Mouse (Mus musculus) forebrain, embryonic 13.5 days (tissue): Measurements from ENCODE around the gene Olfml1. TPM values are rescaled to one million over a fixed set of nuclear protein-coding genes. Genes with fewer than 3 reads are reported as not detected.

Source experiments
- ATAC-seq: fragments of 200-750 bp; cut with Nextera tagmentation; 2 replicates; pipeline ENCODE4 v1.8.0; 2017
- H3K27ac ChIP-seq: fragments of 300-500 bp; sonication (generic); 2 replicates; pipeline ENCODE4 v1.5.1; 2015; ENCODE audit warnings: inconsistent platforms, mild to moderate bottlenecking, moderate library complexity
- H3K27me3 ChIP-seq: fragments of 300-500 bp; sonication (generic); 2 replicates; pipeline ENCODE4 v1.6.1; 2015; ENCODE audit warnings: mild to moderate bottlenecking, inconsistent platforms
- H3K36me3 ChIP-seq: fragments of 300-500 bp; sonication (generic); 2 replicates; pipeline ENCODE4 v1.6.1; 2015; ENCODE audit warnings: mild to moderate bottlenecking, inconsistent platforms; ENCODE audit not compliant: poor library complexity, severe bottlenecking
- H3K4me1 ChIP-seq: fragments of 300-500 bp; sonication (generic); 2 replicates; pipeline ENCODE4 v1.6.1; 2015; ENCODE audit warnings: inconsistent platforms
- H3K4me2 ChIP-seq: fragments of 300-500 bp; sonication (generic); 2 replicates; pipeline ENCODE4 v1.6.1; 2015; ENCODE audit warnings: inconsistent platforms, mild to moderate bottlenecking, moderate library complexity
- H3K4me3 ChIP-seq: fragments of 300-500 bp; sonication (generic); 2 replicates; pipeline ENCODE4 v1.5.1; 2015; ENCODE audit warnings: mild to moderate bottlenecking, inconsistent platforms
- H3K9ac ChIP-seq: fragments of 300-500 bp; sonication (generic); 2 replicates; pipeline ENCODE4 v1.6.1; 2015; ENCODE audit warnings: mild to moderate bottlenecking, inconsistent platforms
- H3K9me3 ChIP-seq: fragments of 300-500 bp; sonication (generic); replicated peaks from 2 replicates; pipeline ENCODE4 v1.6.1; 2016; ENCODE audit warnings: inconsistent platforms
- WGBS: fragments of 180-500 bp; shearing (Covaris S2); methylation state at CpG from one replicate; pipeline ENCODE4 v1.1.7; 2015; 5-methylcytosine and 5-hydroxymethylcytosine counted together
- polyA plus RNA-seq: library from polyadenylated mRNA; unstranded; fragments of >200 nt; fragmentation: Nextera tagmentation; extraction: Ambion mirVana; gene quantifications from 2 replicates; pipeline ENCODE4 v1.2.1, GENCODE M21; 2015

The Olfml1 gene
- polyA plus RNA-seq, result 1.8 and 1.9 TPM in 2 replicates

DNA sequence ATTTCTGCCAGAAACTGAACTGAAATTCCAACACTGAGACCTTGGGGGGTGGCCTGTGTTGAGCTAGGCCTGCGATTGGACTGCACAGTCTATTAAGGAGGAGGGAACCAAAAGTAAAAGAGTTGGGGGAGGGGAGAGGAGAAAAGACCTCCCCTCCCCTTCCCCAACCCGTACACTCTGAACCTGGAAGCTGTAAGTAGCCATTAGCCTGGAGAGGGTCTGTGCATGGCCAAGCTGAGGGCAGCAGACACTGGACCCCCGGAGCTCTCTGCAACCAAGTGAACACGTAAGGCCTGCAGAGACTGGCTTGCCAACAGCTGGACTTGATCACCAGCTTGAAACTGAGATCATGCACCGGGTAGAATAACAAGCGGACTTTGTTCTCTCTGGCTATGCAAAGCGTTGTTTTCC lies at the start of gene Olfml1:
Olfml1 (plus strand) TSS at position 186 of the 411 bp plus-strand sequence.
- 52% methylated on average over 7 of the region's 7 CpGs for WGBS
- Histone ChIP-seq H3K4me1 (no peaks in the 10 kb centered on the region), H3K36me3 (no peaks in the 10 kb centered on the region), H3K9ac (no peak within 1 kb of the TSS), H3K9me3 (0 out of 2 replicates have a peak, but pooled peaks cover 2% of the 10 kb centered on the region), H3K27ac (no peak within 1 kb of the TSS), H3K4me2 (no peak within 1 kb of the TSS), H3K4me3 (no peak within 1 kb of the TSS), H3K27me3 (no peaks in the 10 kb centered on the region)
- no peak for ATAC-seq

DNA sequence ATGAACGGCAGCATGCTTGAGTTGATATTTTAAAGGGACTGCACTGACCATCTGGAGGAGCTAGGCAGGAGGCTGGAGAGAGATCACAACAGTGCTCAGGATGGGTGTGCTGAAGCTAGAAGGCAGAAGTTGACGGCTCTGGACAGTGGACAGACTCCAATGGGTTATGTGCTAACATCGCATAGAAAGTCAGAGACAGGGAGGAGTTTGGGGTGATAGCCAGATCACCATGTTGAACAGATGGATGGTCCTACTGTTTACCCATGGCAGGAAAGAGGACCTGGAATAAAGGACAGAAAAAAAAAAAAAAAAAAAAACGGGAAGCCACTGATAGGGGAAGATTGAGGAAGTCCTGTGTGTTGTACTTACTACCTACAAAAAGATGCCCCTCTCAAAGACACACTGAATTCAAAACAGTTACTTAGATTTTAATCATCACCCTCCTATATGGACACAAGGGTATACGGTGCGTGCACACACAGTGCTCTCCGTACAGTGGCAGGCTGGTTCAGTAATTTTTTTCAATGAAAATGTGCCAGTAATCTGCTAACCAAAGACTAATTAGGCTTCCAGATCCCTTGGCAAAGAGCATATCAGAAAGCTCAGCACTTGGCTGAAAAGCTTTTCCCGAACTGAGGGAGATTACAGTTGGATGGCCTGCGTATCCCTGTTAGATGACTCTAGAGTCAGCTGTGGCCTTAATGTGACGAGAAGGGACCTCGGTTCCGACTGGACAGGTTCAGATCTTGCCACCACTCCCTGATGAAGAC lies 47.8 kb upstream of the Olfml1 start:
- WGBS, result 81% methylated on average over 12 of the region's 12 CpGs
- Histone ChIP-seq H3K9me3 (no peaks in the 10 kb centered on the region), H3K4me1 (peaks cover 14% of the 10 kb centered on the region), H3K4me2 (no peak overlapping the region), H3K36me3 (no peaks in the 10 kb centered on the region), H3K27ac (no peak overlapping the region), H3K4me3 (no peak overlapping the region), H3K27me3 (no peaks in the 10 kb centered on the region; the same call in 1 of the 2 replicates), H3K9ac (no peak overlapping the region)
- peak; percentile 37; the same call in 1 of the 2 replicates for ATAC-seq

DNA sequence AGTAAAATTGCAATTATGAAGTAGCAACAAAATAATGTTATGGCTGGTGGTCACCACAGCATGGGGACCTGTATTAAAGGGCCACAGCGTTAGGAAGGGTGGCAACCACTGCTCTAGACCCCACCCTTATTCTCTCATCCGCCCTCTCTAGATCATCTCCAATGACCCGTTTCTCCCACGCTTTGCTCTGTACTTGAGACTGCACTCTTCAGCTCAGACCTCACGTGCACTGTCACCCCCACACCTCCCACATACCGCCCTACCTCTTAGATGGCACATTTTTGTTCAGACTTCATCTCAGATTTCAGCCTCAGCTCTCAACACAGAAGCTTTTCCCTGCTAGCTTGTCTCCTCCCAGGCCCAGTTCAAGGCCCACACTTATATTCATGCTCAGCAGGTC lies 45.8 kb upstream of the Olfml1 start:
- ATAC-seq, result no peak
- Histone ChIP-seq H3K36me3 (no peaks in the 10 kb centered on the region), H3K4me3 (no peak overlapping the region), H3K27ac (no peak overlapping the region), H3K9ac (no peak overlapping the region), H3K4me2 (no peak overlapping the region), H3K4me1 (peaks cover 8% of the 10 kb centered on the region), H3K27me3 (no peaks in the 10 kb centered on the region; the same call in 1 of the 2 replicates), H3K9me3 (no peaks in the 10 kb centered on the region)
- WGBS, result 86% methylated on average over 6 of the region's 6 CpGs

DNA sequence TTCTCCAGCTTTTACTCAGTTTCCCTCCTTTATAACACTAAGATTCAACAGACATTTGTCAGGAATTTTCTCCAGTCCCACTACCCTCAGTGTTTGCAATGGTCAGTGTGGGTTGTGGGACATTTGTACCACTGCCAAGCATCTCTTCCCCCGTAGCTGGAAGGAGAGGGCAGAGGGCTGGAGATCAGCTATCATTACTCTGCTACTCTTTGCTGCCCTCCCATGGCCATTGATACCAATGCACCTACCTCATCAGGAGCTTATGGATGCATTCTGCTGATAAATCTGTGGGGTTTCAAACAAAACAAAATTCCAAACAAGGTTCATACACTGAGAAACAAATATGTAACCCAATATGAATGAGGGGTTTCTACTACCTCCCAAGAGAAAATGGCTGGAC lies 40.9 kb upstream of the Olfml1 start:
- Histone ChIP-seq H3K36me3 (no peaks in the 10 kb centered on the region), H3K27ac (no peak overlapping the region), H3K27me3 (no peaks in the 10 kb centered on the region), H3K4me1 (no peaks in the 10 kb centered on the region), H3K9ac (no peak overlapping the region), H3K9me3 (no peaks in the 10 kb centered on the region), H3K4me2 (no peak overlapping the region), H3K4me3 (no peak overlapping the region)
- WGBS, result 22% methylated on average over 1 of the region's 1 CpGs
- peak; percentile 70 for ATAC-seq

DNA sequence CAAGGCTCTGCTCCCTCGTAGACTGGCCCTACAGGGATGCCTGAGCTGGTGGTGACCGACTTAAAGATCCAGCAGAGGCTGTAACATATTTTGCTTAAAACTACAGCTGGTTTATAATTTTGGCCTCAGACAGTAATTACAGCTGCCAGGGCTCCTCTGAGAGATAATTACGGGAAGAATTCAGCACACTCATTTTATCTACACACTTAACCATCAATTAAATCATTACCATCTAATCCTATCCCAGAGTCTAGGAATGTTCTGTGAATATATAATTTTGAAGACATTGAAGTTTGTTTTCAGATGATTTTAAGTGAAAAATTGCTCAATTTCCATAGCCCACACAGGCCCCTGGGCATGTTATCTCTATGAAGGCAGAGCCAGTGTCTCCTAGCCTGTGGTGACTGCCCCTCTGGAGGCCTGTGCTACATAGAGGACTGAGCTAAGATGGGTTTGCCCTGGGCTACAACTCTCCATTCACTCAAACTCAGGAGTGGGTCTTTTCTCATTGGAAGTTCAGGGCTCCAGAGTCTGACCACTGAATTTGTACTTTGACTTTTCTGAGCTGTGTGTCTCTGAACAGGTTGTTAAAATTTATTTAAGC lies 39.0 kb upstream of the Olfml1 start:
- ATAC-seq, result peak; percentile 73
- H3K9ac ChIP-seq, result no peak overlapping the region
- H3K4me2 ChIP-seq, result no peak overlapping the region
- no peaks in the 10 kb centered on the region for H3K9me3 ChIP-seq
- WGBS, result 70% methylated on average over 3 of the region's 3 CpGs
- H3K36me3 ChIP-seq, result no peaks in the 10 kb centered on the region
- no peak overlapping the region for H3K4me3 ChIP-seq
- no peaks in the 10 kb centered on the region for H3K27me3 ChIP-seq
- no peaks in the 10 kb centered on the region for H3K4me1 ChIP-seq
- no peak overlapping the region for H3K27ac ChIP-seq

DNA sequence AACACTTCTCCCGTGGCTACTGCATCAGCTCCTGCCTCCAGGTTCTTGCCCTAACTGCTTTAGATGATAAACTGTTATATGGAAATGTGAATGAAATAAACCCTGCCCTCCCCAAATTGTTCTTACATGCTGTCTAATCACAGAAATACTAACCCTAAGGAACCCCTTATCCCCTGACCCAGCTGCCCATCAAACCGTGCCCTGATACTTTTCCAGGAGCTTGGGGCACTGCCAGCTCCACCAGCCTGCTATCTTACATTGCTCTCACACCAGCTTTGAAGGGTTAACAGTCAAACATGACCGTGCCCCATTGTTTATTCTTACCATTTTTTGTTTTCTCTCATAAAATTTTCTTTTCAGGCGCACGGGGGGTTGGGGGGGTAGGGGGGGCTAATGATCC lies 37.9 kb upstream of the Olfml1 start:
- ATAC-seq, result no peak
- WGBS, result 84% methylated on average over 5 of the region's 5 CpGs
- Histone ChIP-seq H3K9ac (no peak overlapping the region), H3K27ac (no peak overlapping the region), H3K27me3 (no peaks in the 10 kb centered on the region), H3K4me1 (no peaks in the 10 kb centered on the region), H3K36me3 (no peaks in the 10 kb centered on the region), H3K4me3 (no peak overlapping the region), H3K4me2 (no peak overlapping the region), H3K9me3 (no peaks in the 10 kb centered on the region)

DNA sequence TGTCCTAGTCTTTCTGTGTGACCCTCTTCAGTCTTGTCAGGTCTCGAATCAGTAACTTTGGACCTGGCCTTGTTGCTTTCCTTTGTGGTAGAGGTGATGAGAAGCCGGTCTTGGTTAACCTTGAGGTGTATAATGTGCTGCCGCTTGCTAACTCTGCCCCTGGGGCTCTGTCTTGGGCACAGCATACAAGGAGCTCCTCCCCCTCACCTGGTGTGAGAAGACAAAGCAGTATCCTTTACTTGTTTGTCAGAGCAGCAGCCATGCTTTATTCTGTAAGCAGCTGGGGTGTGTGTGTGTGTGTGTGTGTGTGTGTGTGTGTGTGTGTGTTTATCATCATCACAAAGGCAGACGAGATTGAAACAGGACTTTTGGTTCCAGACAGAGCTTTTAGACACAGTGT lies 31.9 kb upstream of the Olfml1 start:
- ATAC-seq, result no peak
- WGBS, result 84% methylated on average over 4 of the region's 4 CpGs
- Histone ChIP-seq H3K4me3 (no peak overlapping the region), H3K4me1 (no peaks in the 10 kb centered on the region), H3K36me3 (no peaks in the 10 kb centered on the region), H3K4me2 (no peak overlapping the region), H3K9ac (no peak overlapping the region), H3K9me3 (no peaks in the 10 kb centered on the region), H3K27me3 (no peaks in the 10 kb centered on the region), H3K27ac (no peak overlapping the region)

DNA sequence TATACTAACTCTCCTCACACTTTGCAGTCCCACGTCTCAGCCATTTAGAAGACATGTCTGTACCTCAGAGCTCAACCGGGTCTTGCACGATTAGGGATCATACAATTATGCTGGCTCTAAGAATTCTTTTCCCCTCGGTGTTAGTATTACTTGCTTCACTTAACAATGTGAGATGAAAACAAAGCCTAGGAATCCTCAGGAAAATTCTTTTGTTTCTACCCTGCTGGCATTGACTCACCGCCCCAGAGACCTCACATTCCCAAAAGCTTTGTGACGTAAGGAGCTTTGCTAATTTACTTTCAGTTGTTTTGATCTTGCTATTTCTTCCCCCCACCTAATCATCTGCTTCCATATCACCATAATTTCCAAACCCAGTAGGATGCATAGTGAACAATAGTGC lies 30.7 kb upstream of the Olfml1 start:
- H3K4me1 ChIP-seq, result no peaks in the 10 kb centered on the region
- no peaks in the 10 kb centered on the region for H3K36me3 ChIP-seq
- H3K27me3 ChIP-seq, result no peaks in the 10 kb centered on the region
- H3K9ac ChIP-seq, result no peak overlapping the region
- no peak for ATAC-seq
- H3K27ac ChIP-seq, result no peak overlapping the region
- no peak overlapping the region for H3K4me3 ChIP-seq
- H3K4me2 ChIP-seq, result no peak overlapping the region
- no peaks in the 10 kb centered on the region for H3K9me3 ChIP-seq
- 22% methylated on average over 6 of the region's 6 CpGs for whole genome bisulfite sequencing

DNA sequence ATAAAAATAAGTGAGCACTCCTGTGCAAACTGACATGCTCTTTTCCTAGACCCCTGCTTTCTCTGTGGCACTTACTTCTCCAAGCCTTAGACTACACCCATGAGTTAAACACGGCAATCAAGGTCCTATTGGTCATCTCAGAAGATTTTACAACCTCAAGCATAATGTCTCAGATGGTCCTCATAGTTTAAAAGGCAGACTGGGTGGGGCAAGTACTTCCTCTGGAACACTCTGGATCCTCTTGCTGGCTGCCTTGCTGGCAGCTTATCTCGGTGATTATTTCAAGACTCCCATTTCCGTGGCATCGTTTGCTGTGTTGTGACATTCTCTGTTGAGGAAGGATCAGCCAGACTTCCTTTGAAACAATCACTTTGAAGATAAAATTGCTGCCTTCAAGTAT lies 27.2 kb upstream of the Olfml1 start:
- WGBS, result 66% methylated on average over 4 of the region's 4 CpGs
- Histone ChIP-seq H3K36me3 (no peaks in the 10 kb centered on the region), H3K27ac (no peak overlapping the region), H3K9ac (no peak overlapping the region), H3K27me3 (no peaks in the 10 kb centered on the region), H3K9me3 (no peaks in the 10 kb centered on the region), H3K4me3 (no peak overlapping the region), H3K4me2 (no peak overlapping the region), H3K4me1 (no peaks in the 10 kb centered on the region)
- ATAC-seq, result no peak

DNA sequence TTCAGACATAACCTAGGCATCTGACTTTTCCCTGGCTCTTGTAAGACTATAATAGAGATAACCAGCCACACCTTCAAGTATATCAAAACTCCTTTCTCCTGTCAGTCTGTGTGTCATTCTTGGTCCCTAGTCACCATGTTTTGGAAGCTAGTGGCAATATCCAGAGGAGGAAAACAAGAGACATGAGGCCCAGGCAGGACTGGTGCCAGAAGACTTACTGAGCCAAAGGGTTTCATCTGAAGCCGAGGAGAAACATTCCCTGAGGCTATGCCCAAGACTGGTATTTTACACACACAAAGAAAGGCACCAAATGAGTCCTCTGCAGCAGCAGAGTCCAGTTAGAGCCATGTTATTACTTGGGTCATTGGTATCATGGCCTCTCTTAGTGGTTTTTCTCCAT lies 22.2 kb upstream of the Olfml1 start:
- Histone ChIP-seq H3K9ac (no peak overlapping the region), H3K4me1 (no peaks in the 10 kb centered on the region), H3K27ac (no peak overlapping the region), H3K4me3 (no peak overlapping the region), H3K27me3 (no peaks in the 10 kb centered on the region), H3K36me3 (no peaks in the 10 kb centered on the region), H3K4me2 (no peak overlapping the region), H3K9me3 (no peaks in the 10 kb centered on the region)
- ATAC-seq, result no peak
- 53% methylated on average over 1 of the region's 1 CpGs for WGBS

DNA sequence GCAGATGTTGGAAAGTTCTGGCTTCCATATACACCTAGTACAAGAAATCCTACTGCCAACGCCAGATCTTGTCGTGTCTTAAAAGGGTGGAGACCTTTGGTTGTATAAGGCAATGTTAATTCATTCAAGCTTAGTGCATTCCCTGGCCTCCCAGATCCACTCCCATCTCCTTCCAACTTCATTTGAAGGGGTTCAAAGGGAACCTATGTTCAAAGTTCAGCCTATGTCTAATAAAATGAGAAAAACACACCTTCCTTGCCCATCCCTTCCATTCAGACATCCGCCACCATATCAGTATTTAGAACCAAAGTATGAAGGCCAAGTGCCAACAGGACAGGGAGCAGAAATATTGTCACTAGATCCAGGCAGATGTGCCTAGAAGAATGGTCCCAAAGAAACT lies 19.4 kb upstream of the Olfml1 start:
- Histone ChIP-seq H3K4me1 (no peaks in the 10 kb centered on the region), H3K27ac (no peak overlapping the region), H3K4me3 (no peak overlapping the region), H3K9ac (no peak overlapping the region), H3K9me3 (no peaks in the 10 kb centered on the region), H3K36me3 (no peaks in the 10 kb centered on the region), H3K27me3 (no peaks in the 10 kb centered on the region), H3K4me2 (no peak overlapping the region)
- WGBS, result 94% methylated on average over 3 of the region's 3 CpGs
- no peak for ATAC-seq

DNA sequence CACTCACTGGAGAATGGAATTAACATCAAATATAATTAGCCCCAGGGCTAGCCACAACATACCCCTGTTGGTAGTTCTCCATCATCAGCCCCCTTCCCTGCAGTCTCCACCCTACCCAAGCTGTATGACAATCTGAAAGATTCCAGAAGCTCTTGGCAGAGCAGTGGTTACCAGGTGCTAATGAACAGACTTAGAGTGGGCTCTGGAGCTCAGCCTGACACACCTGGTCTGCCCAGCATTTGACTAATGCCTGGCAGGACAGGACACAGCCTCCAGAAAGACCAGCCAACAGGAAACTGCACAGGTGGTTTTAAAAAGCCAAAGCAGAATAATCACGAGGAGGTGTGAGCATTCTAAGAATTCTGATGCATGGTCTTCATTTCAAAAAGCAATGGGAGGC lies 13.8 kb upstream of the Olfml1 start:
- no peak overlapping the region for H3K27ac ChIP-seq
- no peaks in the 10 kb centered on the region for H3K4me1 ChIP-seq
- WGBS, result 83% methylated on average over 1 of the region's 1 CpGs
- ATAC-seq, result no peak
- no peak overlapping the region for H3K4me3 ChIP-seq
- no peaks in the 10 kb centered on the region for H3K27me3 ChIP-seq
- H3K36me3 ChIP-seq, result no peaks in the 10 kb centered on the region
- H3K4me2 ChIP-seq, result no peak overlapping the region
- no peak overlapping the region for H3K9ac ChIP-seq
- no peaks in the 10 kb centered on the region for H3K9me3 ChIP-seq

DNA sequence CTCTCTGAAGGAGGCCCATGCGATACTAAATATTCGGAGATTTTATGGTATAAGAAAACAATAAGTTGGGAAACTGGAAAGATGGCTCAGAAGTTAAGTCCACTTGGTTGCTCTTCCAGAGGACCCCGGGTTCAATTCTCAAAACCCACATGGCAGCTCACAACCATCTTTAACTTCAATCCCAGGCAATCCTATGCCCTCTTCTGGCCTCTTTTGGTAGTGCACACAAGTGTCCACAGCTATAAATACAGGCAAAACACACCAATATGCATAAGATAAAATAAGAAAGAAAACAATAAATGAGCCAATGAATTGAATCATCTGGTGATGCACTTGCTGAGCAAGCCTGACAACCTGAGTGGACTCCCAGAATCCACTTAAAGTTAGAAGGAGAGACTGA lies 11.3 kb upstream of the Olfml1 start:
- WGBS, result 78% methylated on average over 3 of the region's 3 CpGs

More for the DNA sequence above, 11.3 kb upstream of the Olfml1 start:
- no peaks in the 10 kb centered on the region for H3K27me3 ChIP-seq
- no peaks in the 10 kb centered on the region for H3K4me1 ChIP-seq
- no peak overlapping the region for H3K4me3 ChIP-seq
- no peaks in the 10 kb centered on the region for H3K36me3 ChIP-seq
- no peak overlapping the region for H3K4me2 ChIP-seq
- H3K9ac ChIP-seq, result no peak overlapping the region
- H3K27ac ChIP-seq, result no peak overlapping the region
- ATAC-seq, result no peak
- H3K9me3 ChIP-seq, result no peaks in the 10 kb centered on the region
